Mouse (Mus musculus) bone marrow, adult 2 months (tissue): ENCODE data around the gene Arhgap1.

Source experiments
- CTCF ChIP-seq: fragments of 200-500 bp; IDR thresholded peaks from 2 replicates; pipeline ENCODE4 v1.5.1; 2011; ENCODE audit warnings: low read length, control low read depth; ENCODE audit not compliant: control insufficient read depth, insufficient read depth
- POLR2A ChIP-seq: fragments of 200-500 bp; IDR thresholded peaks from 2 replicates; pipeline ENCODE4 v1.6.1; 2011; ENCODE audit warnings: low read depth, mild to moderate bottlenecking, control low read depth, low read length, borderline replicate concordance; ENCODE audit not compliant: control insufficient read depth

- TF ChIP-seq CTCF (peak; percentile 72), POLR2A (no peak)
Measured at GRCm38 (mm10) chr2:91646733-91647132, 2.9 kb upstream of the Arhgap1 start.
